Mouse (Mus musculus) heart, postnatal 0 days (tissue): ENCODE measurements at regions not wholly inside any gene's neighbourhood (a gene's known extent, or its start where the extent isn't known, plus 50 kb on each side); places are given as distances from the start of the nearest gene placed in this dataset.

Experiments used
- ATAC-seq: fragments of 200-750 bp; cut with Nextera tagmentation; 2 replicates; pipeline ENCODE4 v1.8.0; 2017; ENCODE audit warnings: low read depth, moderate number of reproducible peaks, moderate library complexity; ENCODE audit not compliant: insufficient read depth
- DNase-seq: peaks from one replicate; pipeline ENCODE4 v3.0.0-alpha.2; 2016; ENCODE audit warnings: low spot score
- H3K27ac ChIP-seq: fragments of 300-500 bp; sonication (generic); 2 replicates; pipeline ENCODE4 v1.5.1; 2014; ENCODE audit warnings: low read depth, mild to moderate bottlenecking
- H3K27me3 ChIP-seq: fragments of 300-500 bp; sonication (generic); 2 replicates; pipeline ENCODE4 v1.6.1; 2014; ENCODE audit warnings: low read length, mixed read lengths; ENCODE audit not compliant: control insufficient read depth, insufficient read depth
- H3K36me3 ChIP-seq: fragments of 300-500 bp; sonication (generic); replicated peaks from 2 replicates; pipeline ENCODE4 v1.6.1; 2014; ENCODE audit warnings: low read length, mixed read lengths; ENCODE audit not compliant: control insufficient read depth, insufficient read depth
- H3K4me1 ChIP-seq: fragments of 300-500 bp; sonication (generic); 2 replicates; pipeline ENCODE4 v1.6.1; 2014; ENCODE audit warnings: antibody characterized with exemption; ENCODE audit not compliant: control insufficient read depth, insufficient read depth
- H3K4me2 ChIP-seq: fragments of 300-500 bp; sonication (generic); 2 replicates; pipeline ENCODE4 v1.6.1; 2014; ENCODE audit warnings: low read depth, mild to moderate bottlenecking, low read length, moderate library complexity
- H3K4me3 ChIP-seq: fragments of 300-500 bp; sonication (generic); 2 replicates; pipeline ENCODE4 v1.5.1; 2014; ENCODE audit warnings: low read depth, low read length
- H3K9ac ChIP-seq: fragments of 300-500 bp; sonication (generic); replicated peaks from 2 replicates; pipeline ENCODE4 v1.6.1; 2014; ENCODE audit warnings: low read depth, low read length, mixed read lengths
- H3K9me3 ChIP-seq: fragments of 300-500 bp; sonication (generic); replicated peaks from 2 replicates; pipeline ENCODE4 v1.6.1; 2016; ENCODE audit warnings: low read length; ENCODE audit not compliant: control insufficient read depth
- CTCF ChIP-seq: IDR thresholded peaks from 2 replicates; pipeline ENCODE4 v1.5.1; 2016; ENCODE audit warnings: antibody characterized with exemption, control low read depth, low read depth
- EP300 ChIP-seq: IDR thresholded peaks from 2 replicates; pipeline ENCODE4 v1.6.1; 2016; ENCODE audit warnings: antibody characterized with exemption, low read depth
- WGBS: fragments of 180-500 bp; shearing (Covaris S2); extraction: QIAGEN DNeasy Blood & Tissue Kit; methylation state at CpG from one replicate; pipeline ENCODE4 v1.1.7; 2014; 5-methylcytosine and 5-hydroxymethylcytosine counted together

GRCm38 (mm10) chr13:80977266-80977665, 94.1 kb downstream of the Arrdc3 start:
- Histone ChIP-seq H3K4me1 (peaks cover 10% of the 10 kb centered on the region), H3K9me3 (no peaks in the 10 kb centered on the region), H3K4me3 (no peak overlapping the region), H3K9ac (no peak overlapping the region), H3K27ac (peak overlapping the region; percentile 48), H3K4me2 (no peak overlapping the region), H3K27me3 (no peaks in the 10 kb centered on the region), H3K36me3 (no peaks in the 10 kb centered on the region)
- 35% methylated on average over 3 of the region's 3 CpGs for WGBS
- ATAC-seq (no peak; the same call in 1 of the 2 replicates), DNase-seq (peak; percentile 72)
- TF ChIP-seq CTCF, result peak; percentile 26; the same call in 1 of the 2 replicates
- no peak for TF ChIP-seq EP300

GRCm38 (mm10) chr13:80981201-80981600, 98.0 kb downstream of the Arrdc3 start:
- DNase-seq (no peak), ATAC-seq (no peak)
- Histone ChIP-seq H3K4me1 (no peaks in the 10 kb centered on the region; the same call in 1 of the 2 replicates), H3K27ac (no peak overlapping the region), H3K4me2 (no peak overlapping the region), H3K9ac (no peak overlapping the region), H3K9me3 (no peaks in the 10 kb centered on the region), H3K36me3 (no peaks in the 10 kb centered on the region), H3K4me3 (no peak overlapping the region), H3K27me3 (no peaks in the 10 kb centered on the region)
- TF ChIP-seq CTCF (no peak), EP300 (no peak)
- whole genome bisulfite sequencing, result 68% methylated on average over 2 of the region's 2 CpGs

GRCm38 (mm10) chr13:80986657-80987056, 103.5 kb downstream of the Arrdc3 start:
- Histone ChIP-seq H3K4me3 (no peak overlapping the region), H3K4me1 (peaks cover 22% of the 10 kb centered on the region), H3K36me3 (no peaks in the 10 kb centered on the region), H3K9me3 (no peaks in the 10 kb centered on the region), H3K9ac (no peak overlapping the region), H3K4me2 (no peak overlapping the region), H3K27ac (no peak overlapping the region), H3K27me3 (no peaks in the 10 kb centered on the region)
- TF ChIP-seq CTCF (no peak), EP300 (no peak)
- ATAC-seq (no peak), DNase-seq (no peak)
- WGBS, result 68% methylated on average over 4 of the region's 4 CpGs

- peak overlapping the region; percentile 50 for H3K4me2 ChIP-seq
- H3K4me1 ChIP-seq, result peaks cover 22% of the 10 kb centered on the region
- H3K9ac ChIP-seq, result no peak overlapping the region
- WGBS, result 19% methylated on average over 5 of the region's 5 CpGs
- H3K9me3 ChIP-seq, result no peaks in the 10 kb centered on the region
- H3K4me3 ChIP-seq, result no peak overlapping the region
- peak overlapping the region; percentile 77 for H3K27ac ChIP-seq
- DNase-seq (peak; percentile 82), ATAC-seq (peak; percentile 84)
- no peaks in the 10 kb centered on the region for H3K27me3 ChIP-seq
- TF ChIP-seq EP300, result peak; percentile 91
- TF ChIP-seq CTCF, result no peak
- no peaks in the 10 kb centered on the region for H3K36me3 ChIP-seq
These were observed 106.6 kb downstream of the Arrdc3 start for GRCm38 (mm10) chr13:80989756-80990155.

GRCm38 (mm10) chr13:80992342-80992741, 109.2 kb downstream of the Arrdc3 start:
- no peak overlapping the region for H3K4me3 ChIP-seq

More at GRCm38 (mm10) chr13:80992342-80992741, 109.2 kb downstream of the Arrdc3 start:
- peak; percentile 63 for TF ChIP-seq EP300
- no peak for TF ChIP-seq CTCF
- Histone ChIP-seq H3K36me3 (no peaks in the 10 kb centered on the region), H3K4me2 (no peak overlapping the region), H3K27ac (peak overlapping the region; percentile 63), H3K9me3 (no peaks in the 10 kb centered on the region), H3K4me1 (peaks cover 22% of the 10 kb centered on the region), H3K9ac (no peak overlapping the region), H3K27me3 (no peaks in the 10 kb centered on the region)
- DNase-seq, result peak; percentile 65
- WGBS, result 37% methylated on average over 2 of the region's 2 CpGs
- peak; percentile 77 for ATAC-seq
